Mouse (Mus musculus): Measurements from ENCODE around the gene Abcg3. TPM values are rescaled to one million over a fixed set of nuclear protein-coding genes. Genes with fewer than 3 reads are reported as not detected.
"Not testable (repeated sequence)": the region's sequence is repeated elsewhere in the genome, so short reads cannot be mapped to it uniquely, and the experiment has no call there.

The Abcg3 gene
- polyA plus RNA-seq, 2 experiments = 2.3 to 2.8 TPM

- H3K36me3 ChIP-seq (replicated peaks; ENCODE audit: control insufficient read depth, insufficient read depth, low read depth) = no peaks in the 10 kb centered on the region
- H3K4me1 ChIP-seq (replicated peaks; ENCODE audit: control insufficient read depth in 2 of 2, insufficient read depth in 2 of 2, low read length in 1 of 2) = no peaks in the 10 kb centered on the region
- ATAC-seq (ENCODE audit: insufficient read depth) (no peak), DNase-seq (ENCODE audit: low read depth in 3 of 3, low spot score in 3 of 3) (no peak)
- no peaks in the 10 kb centered on the region for H3K27me3 ChIP-seq (ENCODE audit: control insufficient read depth, insufficient read depth, low read length)
- no peak overlapping the region for H3K4me3 ChIP-seq (ENCODE audit: insufficient read depth in 1 of 2, low read depth in 2 of 2, low read length in 2 of 2)
- H3K9ac ChIP-seq (replicated peaks) = no peak overlapping the region
- TF ChIP-seq EP300 (IDR thresholded peaks at IDR 0.05; ENCODE audit: low read depth) (no peak), CTCF (IDR thresholded peaks at IDR 0.05; ENCODE audit: low read depth) (no peak)
- no peak overlapping the region for H3K27ac ChIP-seq
- WGBS (ENCODE audit: insufficient replicate concordance) = 67% methylated on average over 1 of the region's 1 CpGs
- H3K4me2 ChIP-seq (ENCODE audit: low read depth) = no peak overlapping the region
- H3K9me3 ChIP-seq (ENCODE audit: control insufficient read depth, low read length) = no peaks in the 10 kb centered on the region
These were observed 35.6 kb downstream of the Abcg3 start for GRCm38 (mm10) chr5:104946951-104947350.

GRCm38 (mm10) chr5:104934148-104934547 lies 48.4 kb downstream of the Abcg3 start:
- H3K27ac ChIP-seq = no peak overlapping the region
- no peak overlapping the region for H3K4me2 ChIP-seq (ENCODE audit: low read depth)
- 49% methylated on average over 7 of the region's 7 CpGs for WGBS (ENCODE audit: insufficient replicate concordance)
- H3K27me3 ChIP-seq (ENCODE audit: control insufficient read depth, insufficient read depth, low read length) = no peaks in the 10 kb centered on the region
- no peaks in the 10 kb centered on the region for H3K9me3 ChIP-seq (ENCODE audit: control insufficient read depth, low read length)
- no peak for TF ChIP-seq CTCF (IDR thresholded peaks at IDR 0.05; ENCODE audit: low read depth)
- TF ChIP-seq EP300 (IDR thresholded peaks at IDR 0.05; ENCODE audit: low read depth) = no peak
- no peak overlapping the region for H3K4me3 ChIP-seq (ENCODE audit: insufficient read depth in 1 of 2, low read depth in 2 of 2, low read length in 2 of 2)
- no peaks in the 10 kb centered on the region for H3K36me3 ChIP-seq (replicated peaks; ENCODE audit: control insufficient read depth, insufficient read depth, low read depth)
- DNase-seq (ENCODE audit: low read depth in 3 of 3, low spot score in 3 of 3) = no peak
- no peak overlapping the region for H3K9ac ChIP-seq (replicated peaks)
- no peaks in the 10 kb centered on the region for H3K4me1 ChIP-seq (replicated peaks; ENCODE audit: control insufficient read depth in 2 of 2, insufficient read depth in 2 of 2, low read length in 1 of 2)
- no peak for ATAC-seq (ENCODE audit: insufficient read depth)

GRCm38 (mm10) chr5:104906556-104906955 lies 76.0 kb downstream of the Abcg3 start:
- not testable (repeated sequence) for DNase-seq (ENCODE audit: low read depth in 3 of 3, low spot score in 3 of 3); H3K9ac ChIP-seq (replicated peaks); H3K9me3 ChIP-seq (ENCODE audit: control insufficient read depth, low read length); H3K36me3 ChIP-seq (replicated peaks; ENCODE audit: control insufficient read depth, insufficient read depth, low read depth); ATAC-seq (ENCODE audit: insufficient read depth); H3K27me3 ChIP-seq (ENCODE audit: control insufficient read depth, insufficient read depth, low read length); H3K4me3 ChIP-seq (ENCODE audit: insufficient read depth in 1 of 2, low read depth in 2 of 2, low read length in 2 of 2); H3K4me1 ChIP-seq (replicated peaks; ENCODE audit: control insufficient read depth in 2 of 2, insufficient read depth in 2 of 2, low read length in 1 of 2); H3K27ac ChIP-seq; H3K4me2 ChIP-seq (ENCODE audit: low read depth)
- 66% methylated on average over 5 of the region's 5 CpGs for WGBS (ENCODE audit: insufficient replicate concordance)

Other genes with a start within 250 kb of the Abcg3 start
- gene Zfp951, start 122.6 kb downstream of the Abcg3 start, polyA plus RNA-seq (2012; rRNA removed) = 0.31 and 0.56 TPM in 2 replicates
- gene Zfp951, start 122.6 kb downstream of the Abcg3 start, polyA plus RNA-seq (2014; fragmentation: Nextera tagmentation; extraction: Ambion mirVana) = 0.87 and 0.95 TPM in 2 replicates
- 0.51 and 0.85 TPM in 2 replicates for gene Gbp9, start 156.8 kb upstream of the Abcg3 start, polyA plus RNA-seq (2012; rRNA removed)
- gene Gbp9, start 156.8 kb upstream of the Abcg3 start, polyA plus RNA-seq (2014; fragmentation: Nextera tagmentation; extraction: Ambion mirVana) = 1.3 and 1.4 TPM in 2 replicates
- 1.4 and 2.0 TPM in 2 replicates for gene Gbp8, start 156.8 kb upstream of the Abcg3 start, polyA plus RNA-seq (2012; rRNA removed)
- gene Gbp8, start 156.8 kb upstream of the Abcg3 start, polyA plus RNA-seq (2014; fragmentation: Nextera tagmentation; extraction: Ambion mirVana) = 1.6 and 2.0 TPM in 2 replicates
- gene Gbp4, start 156.9 kb upstream of the Abcg3 start, polyA plus RNA-seq (2012; rRNA removed) = 0.81 and 0.88 TPM in 2 replicates
- 0.58 and 0.67 TPM in 2 replicates for gene Gbp4, start 156.9 kb upstream of the Abcg3 start, polyA plus RNA-seq (2014; fragmentation: Nextera tagmentation; extraction: Ambion mirVana)